Mouse (Mus musculus): ENCODE measurements around the gene Ddx1. TPM values are rescaled to one million over a fixed set of nuclear protein-coding genes. Genes with fewer than 3 reads are reported as not detected.

Ddx1 gene
- polyA plus RNA-seq, 1 experiment from 2014 or later: 127 TPM

GRCm38 (mm10) chr12:13217568-13217967, 31.4 kb downstream of the Ddx1 start:
- H3K27ac ChIP-seq: no peak overlapping the region
- no peak for ATAC-seq (ENCODE audit: insufficient number of reproducible peaks, low FRiP score, low TSS enrichment, low read depth)
- 78% methylated on average over 3 of the region's 3 CpGs for whole genome bisulfite sequencing

GRCm38 (mm10) chr12:13216501-13217103, 32.4 kb downstream of the Ddx1 start:
- H3K27ac ChIP-seq: no peak overlapping the region
- no peak for ATAC-seq (ENCODE audit: insufficient number of reproducible peaks, low FRiP score, low TSS enrichment, low read depth)
- H3K4me1 ChIP-seq: peaks cover 6% of the 10 kb centered on the region
- no peak overlapping the region for H3K9ac ChIP-seq
- no peaks in the 10 kb centered on the region for H3K27me3 ChIP-seq
- no peak overlapping the region for H3K4me2 ChIP-seq
- peaks cover 36% of the 10 kb centered on the region for H3K36me3 ChIP-seq
- WGBS: 69% methylated on average over 5 of the region's 5 CpGs
- H3K9me3 ChIP-seq: no peaks in the 10 kb centered on the region
- H3K4me3 ChIP-seq: no peak overlapping the region

More at GRCm38 (mm10) chr12:13217568-13217967, 31.4 kb downstream of the Ddx1 start:
- H3K4me3 ChIP-seq: no peak overlapping the region
- H3K36me3 ChIP-seq: peaks cover 36% of the 10 kb centered on the region
- H3K9ac ChIP-seq: no peak overlapping the region
- no peak overlapping the region for H3K4me2 ChIP-seq
- H3K4me1 ChIP-seq: peaks cover 6% of the 10 kb centered on the region
- H3K9me3 ChIP-seq: no peaks in the 10 kb centered on the region
- H3K27me3 ChIP-seq: no peaks in the 10 kb centered on the region

- no peaks in the 10 kb centered on the region for H3K9me3 ChIP-seq
- peaks cover 8% of the 10 kb centered on the region for H3K4me1 ChIP-seq
- peaks cover 26% of the 10 kb centered on the region for H3K36me3 ChIP-seq
- H3K9ac ChIP-seq: no peak overlapping the region
- ATAC-seq (ENCODE audit: insufficient number of reproducible peaks, low FRiP score, low TSS enrichment, low read depth): peak; percentile 85; the same call in 1 of the 2 replicates
- no peaks in the 10 kb centered on the region for H3K27me3 ChIP-seq
- WGBS: 15% methylated on average over 11 of the region's 11 CpGs
- no peak overlapping the region for H3K4me3 ChIP-seq
- H3K4me2 ChIP-seq: no peak overlapping the region
- H3K27ac ChIP-seq: no peak overlapping the region
Measured at GRCm38 (mm10) chr12:13214345-13215278, 34.4 kb downstream of the Ddx1 start.

- H3K4me3 ChIP-seq: no peak overlapping the region
- no peak overlapping the region for H3K4me2 ChIP-seq
- WGBS: 55% methylated on average over 11 of the region's 11 CpGs
- H3K4me1 ChIP-seq: peaks cover 8% of the 10 kb centered on the region
- no peaks in the 10 kb centered on the region for H3K9me3 ChIP-seq
- no peak overlapping the region for H3K9ac ChIP-seq
- H3K27me3 ChIP-seq: 0 out of 2 replicates have a peak, but pooled peaks cover 7% of the 10 kb centered on the region
- H3K27ac ChIP-seq: no peak overlapping the region
- H3K36me3 ChIP-seq: no peaks in the 10 kb centered on the region
- ATAC-seq (ENCODE audit: insufficient number of reproducible peaks, low FRiP score, low TSS enrichment, low read depth): no peak
Measured at GRCm38 (mm10) chr12:13211746-13212482, 37.1 kb downstream of the Ddx1 start.

GRCm38 (mm10) chr12:13209692-13210377, 39.2 kb downstream of the Ddx1 start:
- 57% methylated on average over 13 of the region's 13 CpGs for WGBS
- Histone ChIP-seq H3K9ac (no peak overlapping the region), H3K4me2 (no peak overlapping the region), H3K27ac (no peak overlapping the region), H3K4me1 (peaks cover 8% of the 10 kb centered on the region), H3K27me3 (0 out of 2 replicates have a peak, but pooled peaks cover 7% of the 10 kb centered on the region), H3K9me3 (no peaks in the 10 kb centered on the region), H3K36me3 (no peaks in the 10 kb centered on the region), H3K4me3 (no peak overlapping the region)
- no peak for ATAC-seq (ENCODE audit: insufficient number of reproducible peaks, low FRiP score, low TSS enrichment, low read depth)

GRCm38 (mm10) chr12:13208983-13209451, 40.0 kb downstream of the Ddx1 start:
- 56% methylated on average over 11 of the region's 11 CpGs for WGBS
- H3K4me2 ChIP-seq: no peak overlapping the region

GRCm38 (mm10) chr12:13208517-13208916, 40.5 kb downstream of the Ddx1 start:
- H3K4me3 ChIP-seq: no peak overlapping the region

More at GRCm38 (mm10) chr12:13208983-13209451, 40.0 kb downstream of the Ddx1 start:
- no peak overlapping the region for H3K9ac ChIP-seq
- no peaks in the 10 kb centered on the region for H3K36me3 ChIP-seq
- 0 out of 2 replicates have a peak, but pooled peaks cover 7% of the 10 kb centered on the region for H3K27me3 ChIP-seq
- no peak overlapping the region for H3K27ac ChIP-seq
- no peak overlapping the region for H3K4me3 ChIP-seq
- ATAC-seq (ENCODE audit: insufficient number of reproducible peaks, low FRiP score, low TSS enrichment, low read depth): no peak
- 0 out of 2 replicates have a peak, but pooled peaks cover 3% of the 10 kb centered on the region for H3K4me1 ChIP-seq
- H3K9me3 ChIP-seq: no peaks in the 10 kb centered on the region

GRCm38 (mm10) chr12:13207099-13207498, 41.9 kb downstream of the Ddx1 start:
- H3K9ac ChIP-seq: no peak overlapping the region
- 0 out of 2 replicates have a peak, but pooled peaks cover 7% of the 10 kb centered on the region for H3K27me3 ChIP-seq
- 0 out of 2 replicates have a peak, but pooled peaks cover 3% of the 10 kb centered on the region for H3K4me1 ChIP-seq
- 73% methylated on average over 8 of the region's 8 CpGs for WGBS
- H3K4me2 ChIP-seq: no peak overlapping the region
- ATAC-seq (ENCODE audit: insufficient number of reproducible peaks, low FRiP score, low TSS enrichment, low read depth): no peak
- no peaks in the 10 kb centered on the region for H3K36me3 ChIP-seq
- no peak overlapping the region for H3K27ac ChIP-seq
- no peaks in the 10 kb centered on the region for H3K9me3 ChIP-seq
- H3K4me3 ChIP-seq: no peak overlapping the region

More at GRCm38 (mm10) chr12:13208517-13208916, 40.5 kb downstream of the Ddx1 start:
- Histone ChIP-seq H3K36me3 (no peaks in the 10 kb centered on the region), H3K9me3 (no peaks in the 10 kb centered on the region), H3K4me1 (0 out of 2 replicates have a peak, but pooled peaks cover 3% of the 10 kb centered on the region), H3K27ac (no peak overlapping the region), H3K4me2 (no peak overlapping the region), H3K27me3 (0 out of 2 replicates have a peak, but pooled peaks cover 7% of the 10 kb centered on the region), H3K9ac (no peak overlapping the region)
- ATAC-seq (ENCODE audit: insufficient number of reproducible peaks, low FRiP score, low TSS enrichment, low read depth): no peak
- WGBS: 74% methylated on average over 1 of the region's 1 CpGs

GRCm38 (mm10) chr12:13205733-13206132, 43.3 kb downstream of the Ddx1 start:
- WGBS: 84% methylated on average over 3 of the region's 3 CpGs
- ATAC-seq (ENCODE audit: insufficient number of reproducible peaks, low FRiP score, low TSS enrichment, low read depth): no peak
- H3K9ac ChIP-seq: no peak overlapping the region
- no peak overlapping the region for H3K27ac ChIP-seq
- no peaks in the 10 kb centered on the region for H3K9me3 ChIP-seq
- H3K27me3 ChIP-seq: 0 out of 2 replicates have a peak, but pooled peaks cover 7% of the 10 kb centered on the region
- no peak overlapping the region for H3K4me3 ChIP-seq
- H3K4me1 ChIP-seq: 0 out of 2 replicates have a peak, but pooled peaks cover 3% of the 10 kb centered on the region
- H3K36me3 ChIP-seq: no peaks in the 10 kb centered on the region
- no peak overlapping the region for H3K4me2 ChIP-seq

- H3K27me3 ChIP-seq: no peaks in the 10 kb centered on the region
- no peak overlapping the region for H3K4me2 ChIP-seq
- no peaks in the 10 kb centered on the region for H3K4me1 ChIP-seq
- no peak for ATAC-seq (ENCODE audit: insufficient number of reproducible peaks, low FRiP score, low TSS enrichment, low read depth)
- H3K36me3 ChIP-seq: no peaks in the 10 kb centered on the region
- no peak overlapping the region for H3K9ac ChIP-seq
- no peak overlapping the region for H3K4me3 ChIP-seq
- no peaks in the 10 kb centered on the region for H3K9me3 ChIP-seq
- no peak overlapping the region for H3K27ac ChIP-seq
Measured at GRCm38 (mm10) chr12:13202322-13202721, 46.7 kb downstream of the Ddx1 start.

- Histone ChIP-seq H3K36me3 (no peaks in the 10 kb centered on the region), H3K9ac (no peak overlapping the region), H3K4me3 (no peak overlapping the region), H3K9me3 (no peaks in the 10 kb centered on the region), H3K4me2 (no peak overlapping the region), H3K27me3 (no peaks in the 10 kb centered on the region), H3K4me1 (no peaks in the 10 kb centered on the region), H3K27ac (no peak overlapping the region)
- no peak for ATAC-seq (ENCODE audit: insufficient number of reproducible peaks, low FRiP score, low TSS enrichment, low read depth)
- WGBS: 71% methylated on average over 6 of the region's 6 CpGs
Measured at GRCm38 (mm10) chr12:13200576-13200975, 48.4 kb downstream of the Ddx1 start.

Measured in limb, embryonic 15.5 days (tissue).